Mouse (Mus musculus) limb, embryonic 10.5 days (tissue): ENCODE data around the gene Gper1. TPM values are rescaled to one million over a fixed set of nuclear protein-coding genes. Genes with fewer than 3 reads are reported as not detected.
"Not testable (repeated sequence)": the region's sequence is repeated elsewhere in the genome, so short reads cannot be mapped to it uniquely, and the experiment has no call there.

Experiments used
- DNase-seq: peaks from one replicate; pipeline ENCODE4 v3.0.0-alpha.2; 2017; ENCODE audit warnings: low spot score
- H3K27ac ChIP-seq: fragments of 300-500 bp; sonication (generic); 2 replicates; pipeline ENCODE4 v1.5.1; 2016; ENCODE audit warnings: mild to moderate bottlenecking
- H3K27me3 ChIP-seq: fragments of 300-500 bp; sonication (generic); 2 replicates; pipeline ENCODE4 v1.6.1; 2016; ENCODE audit warnings: low read depth, mild to moderate bottlenecking; ENCODE audit not compliant: poor library complexity, severe bottlenecking
- H3K36me3 ChIP-seq: fragments of 300-500 bp; sonication (generic); 2 replicates; pipeline ENCODE4 v1.6.1; 2016; ENCODE audit warnings: mild to moderate bottlenecking, moderate library complexity
- H3K4me1 ChIP-seq: fragments of 300-500 bp; sonication (generic); 2 replicates; pipeline ENCODE4 v1.6.1; 2016
- H3K4me3 ChIP-seq: fragments of 300-500 bp; sonication (generic); 2 replicates; pipeline ENCODE4 v1.5.1; 2016; ENCODE audit warnings: mild to moderate bottlenecking, moderate library complexity
- H3K9me3 ChIP-seq: fragments of 300-500 bp; sonication (generic); replicated peaks from 2 replicates; pipeline ENCODE4 v1.6.1; 2016; ENCODE audit warnings: mild to moderate bottlenecking
- WGBS: fragments of 180-500 bp; shearing (Covaris S2); methylation state at CpG from one replicate; pipeline ENCODE4 v1.1.7; 2016; 5-methylcytosine and 5-hydroxymethylcytosine counted together
- polyA plus RNA-seq: library from polyadenylated mRNA; unstranded; fragments of >200 nt; fragmentation: Nextera tagmentation; extraction: Ambion mirVana; gene quantifications from 2 replicates; pipeline ENCODE4 v1.2.1, GENCODE M21; 2016

The Gper1 gene
- polyA plus RNA-seq, 1 experiment from 2014 or later = 0.39 TPM

DNA sequence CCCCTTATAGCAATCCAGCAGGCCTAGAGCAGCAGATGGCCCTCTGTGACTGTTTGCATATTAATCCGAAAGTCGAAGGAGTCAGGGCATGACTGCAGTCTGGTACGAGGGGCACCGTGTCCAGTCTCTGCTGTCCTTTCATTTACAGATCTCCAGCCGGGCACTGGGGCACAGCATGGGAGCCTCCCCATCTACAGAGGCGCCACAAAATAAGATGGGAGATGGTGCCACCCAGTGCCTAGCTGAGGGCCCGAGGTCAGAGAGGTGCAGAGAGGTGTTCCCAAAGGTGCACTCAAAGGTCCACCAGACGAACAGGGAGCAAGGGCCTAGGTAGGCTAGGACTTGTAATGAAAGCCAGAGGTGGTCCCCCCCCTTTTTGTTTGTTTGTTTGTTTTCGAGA is 39.7 kb upstream of the Gper1 start:
- DNase-seq = no peak
- Histone ChIP-seq H3K36me3 (no peaks in the 10 kb centered on the region), H3K27me3 (0 out of 2 replicates have a peak, but pooled peaks cover 5% of the 10 kb centered on the region), H3K9me3 (no peaks in the 10 kb centered on the region), H3K4me3 (no peak overlapping the region), H3K4me1 (peaks cover 55% of the 10 kb centered on the region), H3K27ac (peak overlapping the region; percentile 59; the same call in 1 of the 2 replicates)
- WGBS = 87% methylated on average over 9 of the region's 9 CpGs

GRCm38 (mm10) chr5:139384531-139384930 is 38.4 kb upstream of the Gper1 start:
- Histone ChIP-seq H3K36me3 (no peaks in the 10 kb centered on the region), H3K27ac (peak overlapping the region; percentile 38; the same call in 1 of the 2 replicates), H3K27me3 (0 out of 2 replicates have a peak, but pooled peaks cover 5% of the 10 kb centered on the region), H3K9me3 (no peaks in the 10 kb centered on the region), H3K4me3 (no peak overlapping the region), H3K4me1 (peaks cover 57% of the 10 kb centered on the region)
- DNase-seq = no peak
- WGBS = 77% methylated on average over 10 of the region's 10 CpGs

- no peak for DNase-seq
- Histone ChIP-seq H3K4me3 (no peak overlapping the region), H3K36me3 (no peaks in the 10 kb centered on the region), H3K27ac (peak overlapping the region; percentile 37; the same call in 1 of the 2 replicates), H3K27me3 (0 out of 2 replicates have a peak, but pooled peaks cover 5% of the 10 kb centered on the region), H3K4me1 (peaks cover 56% of the 10 kb centered on the region), H3K9me3 (no peaks in the 10 kb centered on the region)
- WGBS = 95% methylated on average over 5 of the region's 5 CpGs
Measured at GRCm38 (mm10) chr5:139386047-139386446, 36.9 kb upstream of the Gper1 start.

DNA sequence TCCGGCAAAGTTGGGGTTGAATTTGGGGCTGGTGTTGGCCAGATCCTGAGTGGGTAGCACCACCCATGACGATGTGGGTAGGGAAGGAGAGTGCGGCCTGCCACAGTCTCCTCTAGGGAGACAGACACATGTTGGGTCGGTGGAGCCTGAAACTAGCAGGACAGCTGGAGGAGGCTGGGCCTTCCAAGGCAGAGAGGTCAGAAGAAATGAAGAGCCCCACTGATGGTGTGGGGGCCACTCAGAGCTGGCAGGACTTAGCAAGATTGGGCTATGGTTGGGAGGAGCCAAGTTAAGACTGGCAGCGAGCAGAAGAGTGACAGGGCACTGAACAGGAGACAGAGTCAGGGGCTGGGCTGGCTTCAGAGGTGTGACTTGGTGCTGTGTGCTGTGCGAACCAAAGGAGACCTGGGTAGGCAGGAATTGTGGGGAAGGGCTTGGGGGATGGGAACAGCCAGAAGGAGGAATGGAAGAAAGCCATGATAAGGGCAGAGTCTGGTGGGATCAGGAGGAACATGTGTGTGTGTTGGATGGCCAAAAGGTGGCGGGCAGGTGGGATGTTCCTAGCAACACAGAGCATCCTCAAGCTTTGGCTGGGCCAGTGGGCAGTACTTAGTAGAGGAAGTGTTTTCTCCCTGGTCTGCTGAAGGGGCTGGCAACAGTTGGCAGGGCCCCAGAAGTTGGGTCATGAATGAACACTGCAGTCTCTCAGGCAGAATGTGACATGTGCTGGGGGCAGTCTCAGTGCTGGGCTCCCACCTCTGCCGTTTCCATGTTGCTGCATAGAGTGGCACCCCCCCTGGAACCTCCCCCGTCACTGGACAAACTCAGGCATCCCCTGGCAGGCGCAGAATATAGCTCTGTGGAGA is 35.4 kb upstream of the Gper1 start:
- no peaks in the 10 kb centered on the region; the same call in 1 of the 2 replicates for H3K36me3 ChIP-seq
- 0 out of 2 replicates have a peak overlapping the region, but pooled peaks have one; percentile 3 for H3K4me3 ChIP-seq
- H3K9me3 ChIP-seq = no peaks in the 10 kb centered on the region
- DNase-seq = no peak
- WGBS = 78% methylated on average over 10 of the region's 10 CpGs
- no peaks in the 10 kb centered on the region for H3K27me3 ChIP-seq
- H3K4me1 ChIP-seq = peaks cover 56% of the 10 kb centered on the region
- H3K27ac ChIP-seq = peak overlapping the region; percentile 86

DNA sequence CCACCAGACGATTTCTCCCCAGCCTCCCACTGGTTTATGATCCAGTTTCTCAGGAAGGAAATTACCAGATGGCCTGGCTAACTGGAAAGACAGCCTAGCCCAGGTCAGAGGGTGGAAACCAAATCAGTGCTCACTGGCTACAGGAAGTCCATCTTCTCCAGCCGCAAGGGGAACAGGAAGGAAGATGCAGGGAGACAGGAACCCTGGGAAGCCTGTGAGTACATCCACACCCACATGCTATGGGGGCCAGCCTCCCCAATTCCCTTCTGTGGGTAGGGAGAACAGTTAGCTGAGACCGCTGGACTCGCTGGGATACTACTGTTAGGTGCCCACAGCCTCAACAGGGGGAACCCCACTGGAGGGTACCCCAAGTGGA is 34.8 kb upstream of the Gper1 start:
- H3K36me3 ChIP-seq = peaks cover 6% of the 10 kb centered on the region; the same call in 1 of the 2 replicates
- H3K9me3 ChIP-seq = no peaks in the 10 kb centered on the region
- H3K4me1 ChIP-seq = peaks cover 55% of the 10 kb centered on the region
- 0 out of 2 replicates have a peak overlapping the region, but pooled peaks have one; percentile 3 for H3K4me3 ChIP-seq
- WGBS = 62% methylated on average over 4 of the region's 4 CpGs
- no peaks in the 10 kb centered on the region for H3K27me3 ChIP-seq
- H3K27ac ChIP-seq = peak overlapping the region; percentile 86
- peak; percentile 47 for DNase-seq

DNA sequence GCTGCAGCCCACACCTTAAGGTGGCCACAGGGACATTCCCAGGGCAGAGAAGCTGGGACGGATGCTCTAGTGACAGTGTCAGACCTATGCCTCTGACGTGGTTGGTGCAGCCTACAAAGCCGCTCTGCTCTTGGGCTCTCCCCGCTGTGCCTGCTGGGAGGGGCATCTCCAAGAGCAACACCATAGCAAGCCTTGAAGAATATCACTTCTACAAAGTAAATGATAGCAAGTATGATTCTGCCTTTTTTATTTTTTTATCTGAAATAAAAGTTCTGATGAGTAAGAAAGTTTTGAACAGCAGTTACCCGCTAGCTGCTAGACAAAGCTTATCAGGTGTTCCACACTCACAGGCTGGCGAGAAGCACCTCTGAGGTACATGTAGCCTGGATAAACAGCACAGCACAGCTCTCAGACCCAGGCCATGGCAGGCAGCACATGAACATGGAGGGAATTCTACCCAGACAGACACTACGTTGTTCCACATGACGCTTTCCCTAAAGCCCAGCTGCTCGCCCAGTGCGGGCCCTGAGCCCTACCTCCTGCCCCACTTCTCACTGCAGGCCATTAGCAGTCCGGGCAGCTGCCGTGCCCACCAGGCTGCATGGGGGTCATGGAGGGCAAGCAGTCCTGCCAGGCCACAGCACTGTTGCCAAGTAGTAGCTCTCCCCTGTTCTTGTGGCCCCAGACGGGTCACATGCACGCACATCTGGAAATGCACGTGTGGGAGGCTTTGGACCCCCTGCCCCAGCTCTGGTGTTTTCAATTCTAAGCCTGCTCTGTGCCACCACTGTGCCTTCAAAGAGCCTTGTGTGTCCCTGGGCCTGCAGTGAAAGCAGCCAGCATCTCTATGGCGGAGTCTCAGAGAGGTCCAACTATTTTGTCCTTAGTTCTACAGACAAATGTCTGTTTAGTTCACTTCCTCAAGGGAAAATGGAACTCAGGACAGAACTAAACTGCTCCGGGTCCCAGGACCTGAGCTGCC is 34.0 kb upstream of the Gper1 start:
- 77% methylated on average over 17 of the region's 17 CpGs for WGBS
- H3K4me1 ChIP-seq = peaks cover 54% of the 10 kb centered on the region
- H3K4me3 ChIP-seq = peak overlapping the region; percentile 6; the same call in 1 of the 2 replicates

DNA sequence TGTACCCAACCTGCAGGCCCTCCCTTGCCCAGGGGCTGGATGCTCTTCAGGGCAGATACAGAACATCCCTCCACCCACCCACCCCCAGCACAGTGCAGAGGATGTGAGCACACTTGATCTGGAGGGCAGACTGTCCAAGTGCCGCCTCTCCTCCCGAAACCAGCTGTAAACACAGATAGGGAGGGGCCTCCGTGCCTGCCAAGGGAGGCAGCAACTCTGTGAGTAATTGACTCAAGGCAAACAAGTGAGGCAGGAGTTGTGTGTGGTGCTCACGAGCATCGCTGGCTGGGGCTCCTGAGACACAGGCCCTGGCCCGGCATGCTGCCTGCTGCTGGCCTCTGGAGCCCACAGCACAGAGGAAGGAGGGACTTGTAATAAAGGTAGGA is 33.3 kb upstream of the Gper1 start:
- Histone ChIP-seq H3K27ac (peak overlapping the region; percentile 86), H3K4me1 (peaks cover 58% of the 10 kb centered on the region), H3K9me3 (no peaks in the 10 kb centered on the region), H3K4me3 (peak overlapping the region; percentile 6; the same call in 1 of the 2 replicates), H3K36me3 (peaks cover 6% of the 10 kb centered on the region; the same call in 1 of the 2 replicates), H3K27me3 (no peaks in the 10 kb centered on the region)
- no peak for DNase-seq
- WGBS = 16% methylated on average over 6 of the region's 6 CpGs

More for the DNA sequence above, 34.0 kb upstream of the Gper1 start:
- H3K36me3 ChIP-seq = peaks cover 6% of the 10 kb centered on the region; the same call in 1 of the 2 replicates
- H3K9me3 ChIP-seq = no peaks in the 10 kb centered on the region
- DNase-seq = no peak
- no peaks in the 10 kb centered on the region for H3K27me3 ChIP-seq
- H3K27ac ChIP-seq = peak overlapping the region; percentile 86

DNA sequence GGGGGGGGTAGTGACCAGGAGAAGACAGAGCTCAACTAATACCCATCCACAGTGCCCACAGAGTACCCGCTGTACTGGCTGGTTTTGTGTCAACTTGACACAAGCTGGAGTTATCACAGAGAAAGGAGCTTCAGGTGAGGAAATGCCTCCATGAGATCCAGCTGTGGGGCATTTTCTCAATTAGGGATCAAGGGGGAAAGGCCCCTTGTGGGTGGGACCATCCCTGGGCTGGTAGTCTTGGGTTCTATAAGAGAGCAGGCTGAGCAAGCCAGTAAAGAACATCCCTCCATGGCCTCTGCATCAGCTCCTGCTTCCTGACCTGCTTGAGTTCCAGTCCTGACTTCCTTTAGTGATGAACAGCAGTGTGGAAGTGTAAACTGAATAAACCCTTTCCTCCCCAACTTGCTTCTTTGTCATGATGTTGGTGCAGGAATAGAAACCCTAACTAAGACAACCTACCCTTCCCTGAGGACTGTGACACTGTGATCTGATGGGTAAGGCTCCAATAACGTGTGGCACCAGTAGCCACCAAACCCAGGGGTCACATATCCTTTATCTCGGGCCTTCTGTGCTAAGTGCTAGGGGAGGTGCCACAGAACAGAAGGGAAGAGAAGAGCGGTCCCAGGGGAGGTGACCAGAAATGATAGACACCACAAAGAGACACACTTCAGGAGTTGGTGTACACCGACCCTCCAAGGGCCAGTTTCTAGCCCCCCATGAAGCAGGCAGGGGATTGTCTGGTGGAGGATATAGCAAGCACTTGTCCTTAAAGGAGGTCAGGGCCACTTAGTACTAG is 32.4 kb upstream of the Gper1 start:
- H3K27me3 ChIP-seq, DNase-seq, H3K9me3 ChIP-seq, H3K36me3 ChIP-seq, H3K4me3 ChIP-seq: not testable (repeated sequence)
- 82% methylated on average over 5 of the region's 5 CpGs for WGBS
- H3K27ac ChIP-seq = peak overlapping the region; percentile 86
- H3K4me1 ChIP-seq = peaks cover 64% of the 10 kb centered on the region

- Histone ChIP-seq H3K9me3 (no peaks in the 10 kb centered on the region), H3K27me3 (no peaks in the 10 kb centered on the region), H3K27ac (peak overlapping the region; percentile 68), H3K4me3 (0 out of 2 replicates have a peak overlapping the region, but pooled peaks have one; percentile 3), H3K4me1 (peaks cover 62% of the 10 kb centered on the region), H3K36me3 (peaks cover 6% of the 10 kb centered on the region; the same call in 1 of the 2 replicates)
- DNase-seq = no peak
- WGBS = 82% methylated on average over 11 of the region's 11 CpGs
Measured at GRCm38 (mm10) chr5:139391309-139391990, 31.5 kb upstream of the Gper1 start.

GRCm38 (mm10) chr5:139392219-139393196 is 30.4 kb upstream of the Gper1 start:
- peak overlapping the region; percentile 17; the same call in 1 of the 2 replicates for H3K27ac ChIP-seq
- H3K36me3 ChIP-seq = peaks cover 6% of the 10 kb centered on the region; the same call in 1 of the 2 replicates
- H3K27me3 ChIP-seq = no peaks in the 10 kb centered on the region
- no peak for DNase-seq
- WGBS = 95% methylated on average over 37 of the region's 37 CpGs
- no peak overlapping the region for H3K4me3 ChIP-seq
- no peaks in the 10 kb centered on the region for H3K9me3 ChIP-seq
- H3K4me1 ChIP-seq = peaks cover 56% of the 10 kb centered on the region
